Mouse (Mus musculus): ENCODE measurements around the gene Psma4.
"Not testable (repeated sequence)": the region's sequence is repeated elsewhere in the genome, so short reads cannot be mapped to it uniquely, and the experiment has no call there.

Gene Psma4

DNA sequence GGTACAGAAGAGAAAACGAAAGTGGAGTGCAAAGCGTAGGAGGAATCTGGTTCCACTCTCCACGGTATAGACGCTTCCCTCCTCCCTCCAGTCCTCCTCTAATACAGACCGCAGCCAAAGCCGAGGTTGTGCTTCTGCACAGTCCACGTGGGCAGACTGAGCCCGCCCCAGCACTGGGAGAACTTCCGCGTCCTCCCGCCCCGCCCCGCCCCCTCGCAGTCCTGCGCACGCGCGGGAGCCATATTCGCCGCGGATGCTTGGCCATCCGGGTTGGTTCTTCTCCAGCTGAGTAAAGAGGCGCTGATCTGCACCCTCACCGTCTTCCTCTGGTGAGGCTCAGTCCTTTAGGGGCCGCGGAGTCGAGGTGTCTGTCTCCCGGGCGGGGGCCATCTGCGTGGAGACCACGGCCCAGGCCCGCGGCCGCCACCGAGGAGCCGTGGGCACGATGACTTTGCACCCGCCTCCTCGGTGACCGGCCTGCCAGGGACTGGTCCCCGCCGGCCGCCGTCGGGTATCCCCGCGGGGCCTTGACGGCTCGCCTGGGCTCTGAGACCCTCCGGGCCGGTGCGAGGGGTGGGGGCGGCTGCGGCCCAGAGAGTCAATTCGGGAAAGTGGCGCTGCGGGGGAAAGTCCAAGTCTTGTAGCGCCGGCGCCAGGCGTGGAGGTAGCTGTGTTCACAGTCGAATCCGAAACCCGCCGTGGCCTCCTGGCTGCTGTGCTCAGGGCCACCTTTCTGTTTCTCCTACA lies at the start of gene Psma4, which contains the start of gene AY074887:
TSS of gene Psma4 (plus strand) at position 216 of the 747 bp plus-strand sequence.
TSS of gene AY074887 (minus strand) at position 424 of the 747 bp plus-strand sequence.
- DNase-seq (ENCODE audit: low read depth, low spot score) = peak; percentile 85

DNA sequence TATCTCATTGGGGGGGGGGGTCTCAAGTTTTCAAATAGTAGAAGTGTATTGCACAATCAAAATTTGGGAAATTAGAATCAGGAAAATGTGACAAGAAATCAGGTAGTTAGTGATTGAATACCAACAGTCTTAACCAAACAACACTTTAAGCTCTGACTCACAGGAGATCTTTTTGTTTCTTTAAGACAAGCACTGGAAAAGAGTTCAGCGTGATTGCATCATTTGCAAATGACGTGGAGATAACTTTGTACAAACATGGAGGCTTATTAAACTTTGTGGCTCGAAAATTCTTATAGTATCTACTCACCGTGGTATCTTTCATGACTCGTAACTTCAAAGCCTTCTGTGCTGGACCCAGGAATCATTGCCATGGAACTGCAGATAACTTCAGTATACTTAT lies 41.1 kb upstream of the Psma4 start:
- no peak for DNase-seq (ENCODE audit: low read depth, low spot score)

GRCm38 (mm10) chr9:54915576-54915975 lies 35.0 kb upstream of the Psma4 start:
- no peak for DNase-seq (ENCODE audit: low read depth, low spot score)

DNA sequence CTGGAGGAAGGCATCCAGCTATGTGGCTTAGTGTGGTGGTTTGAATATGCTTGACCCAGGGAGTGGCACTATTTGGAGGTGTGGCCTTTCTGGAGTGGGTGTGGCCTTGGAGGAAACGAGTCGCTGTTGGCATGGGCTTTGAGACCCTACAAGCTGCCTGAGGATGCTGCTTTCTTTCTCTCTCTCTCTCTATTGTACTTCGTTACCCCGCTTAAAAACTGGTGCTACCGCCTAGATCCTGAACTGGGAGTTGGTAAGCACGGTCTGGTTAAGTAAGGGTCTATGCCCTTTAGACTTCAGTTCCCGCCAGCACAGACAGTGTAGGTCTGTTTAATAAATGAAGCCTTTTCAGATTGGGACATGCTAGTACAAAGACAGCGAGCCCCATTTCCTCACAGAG lies 34.2 kb upstream of the Psma4 start:
- DNase-seq (ENCODE audit: low read depth, low spot score) = no peak

DNA sequence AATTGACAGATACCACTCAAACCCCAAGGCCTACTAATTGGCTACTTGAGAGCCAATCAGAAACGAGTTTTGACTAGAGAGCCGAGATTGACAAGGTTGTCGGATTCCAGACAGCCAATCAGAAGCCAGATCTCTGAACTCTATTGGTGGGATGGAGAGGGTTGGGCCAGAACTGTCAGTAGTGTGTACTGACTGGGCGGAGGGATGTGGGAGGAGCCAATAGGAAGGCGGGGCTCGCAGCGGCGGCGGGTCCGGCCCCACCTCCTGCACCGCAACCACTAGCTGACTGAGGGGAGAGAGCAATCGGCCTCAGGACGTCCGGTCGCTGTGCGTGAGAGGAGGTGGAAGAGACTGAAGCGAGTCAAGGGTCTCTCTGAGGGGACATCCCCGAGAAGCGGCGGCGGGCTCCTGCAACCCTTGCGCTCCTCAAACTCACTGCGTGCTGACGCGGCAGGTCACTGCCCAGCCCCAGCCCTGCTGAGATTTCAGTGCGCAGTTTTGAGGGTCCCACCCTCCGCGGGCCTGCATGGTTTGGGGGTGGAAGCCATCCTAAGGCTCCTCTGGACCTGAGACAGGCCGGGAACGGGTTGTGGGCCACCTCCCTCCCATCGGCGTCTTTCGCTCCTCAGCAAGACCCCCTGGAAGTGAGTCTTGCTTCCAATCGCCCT lies 33.4 kb upstream of the Psma4 start, which contains the start of gene Hykk:
TSS of gene Hykk (plus strand) at position 274 of the 668 bp plus-strand sequence.
- DNase-seq (ENCODE audit: low read depth, low spot score) = peak; percentile 8

- no peak for DNase-seq (ENCODE audit: low read depth, low spot score)
Measured at GRCm38 (mm10) chr9:54918191-54918590, 32.4 kb upstream of the Psma4 start.

- no peak for DNase-seq (ENCODE audit: low read depth, low spot score)
Measured at GRCm38 (mm10) chr9:54918781-54919180, 31.8 kb upstream of the Psma4 start.

GRCm38 (mm10) chr9:54919946-54920345 lies 30.6 kb upstream of the Psma4 start:
- no peak for DNase-seq (ENCODE audit: low read depth, low spot score)

- DNase-seq (ENCODE audit: low read depth, low spot score) = no peak
Measured at GRCm38 (mm10) chr9:54930741-54931140, 19.8 kb upstream of the Psma4 start.

- no peak for DNase-seq (ENCODE audit: low read depth, low spot score)
Measured at GRCm38 (mm10) chr9:54931765-54932164, 18.8 kb upstream of the Psma4 start.

DNA sequence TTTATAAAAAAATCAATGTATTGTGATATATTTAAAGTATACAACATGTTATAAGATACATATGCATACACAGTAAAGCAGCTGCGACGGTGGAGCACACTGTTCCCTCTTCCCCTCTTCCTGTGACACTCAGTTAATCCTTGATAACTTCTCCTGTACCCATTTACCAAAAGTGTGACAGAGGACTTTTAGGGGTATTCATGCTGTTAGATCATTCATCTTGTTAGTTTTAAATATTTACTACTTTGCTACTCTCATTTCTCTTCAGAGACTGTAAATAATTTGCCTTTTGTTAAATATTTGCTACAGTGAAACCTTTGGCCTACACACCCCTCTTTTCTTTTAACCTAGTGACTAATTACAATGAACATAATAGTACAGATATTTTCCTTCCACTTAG lies 18.2 kb upstream of the Psma4 start:
- DNase-seq (ENCODE audit: low read depth, low spot score) = no peak

GRCm38 (mm10) chr9:54942071-54942470 lies 8.5 kb upstream of the Psma4 start:
- no peak for DNase-seq (ENCODE audit: low read depth, low spot score)

DNA sequence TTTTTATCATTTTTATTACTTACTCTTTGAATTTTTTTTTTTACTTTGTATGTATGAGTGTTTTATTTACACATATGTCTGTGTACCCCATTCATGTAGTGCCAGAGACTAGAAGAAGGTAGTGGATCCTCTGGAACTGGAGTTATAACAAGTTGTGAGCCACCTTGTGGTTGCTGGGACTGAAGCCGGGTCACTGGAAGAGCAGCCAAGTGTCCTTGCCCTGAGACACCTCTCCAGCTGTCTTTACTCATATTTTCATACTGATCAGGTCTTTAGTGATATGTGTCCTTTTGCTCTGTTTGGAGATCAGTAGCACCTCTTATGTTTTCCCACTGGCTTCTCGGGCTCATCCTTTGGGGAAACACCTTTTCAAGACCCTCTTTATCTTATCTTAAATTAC lies 6.1 kb upstream of the Psma4 start:
- DNase-seq (ENCODE audit: low read depth, low spot score) = no peak

- DNase-seq (ENCODE audit: low read depth, low spot score) = no peak
Measured at GRCm38 (mm10) chr9:54946256-54946655, 4.3 kb upstream of the Psma4 start.

- DNase-seq (ENCODE audit: low read depth, low spot score) = no peak
Measured at GRCm38 (mm10) chr9:54949465-54949864, 1.1 kb upstream of the Psma4 start.

DNA sequence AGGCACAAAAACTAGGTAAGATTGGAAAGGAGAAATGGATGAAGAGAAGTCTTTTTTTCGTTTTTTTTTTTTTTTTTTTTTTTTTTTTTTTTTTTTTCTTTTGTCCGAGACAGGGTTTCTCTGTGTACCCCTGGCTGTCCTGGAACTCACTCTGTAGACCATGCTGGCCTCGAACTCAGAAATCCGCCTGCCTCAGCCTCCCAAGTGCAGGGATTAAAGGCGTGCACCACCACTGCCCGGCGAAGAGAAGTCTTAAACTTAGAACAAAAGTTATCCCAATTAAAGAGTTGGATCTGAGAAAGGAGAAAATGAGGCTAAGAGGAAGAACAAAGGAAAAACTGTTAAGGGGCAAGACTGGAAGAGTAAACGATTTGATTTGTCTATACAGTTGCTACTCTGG lies 428 bp upstream of the Psma4 start:
- DNase-seq (ENCODE audit: low read depth, low spot score) = not testable (repeated sequence)

DNA sequence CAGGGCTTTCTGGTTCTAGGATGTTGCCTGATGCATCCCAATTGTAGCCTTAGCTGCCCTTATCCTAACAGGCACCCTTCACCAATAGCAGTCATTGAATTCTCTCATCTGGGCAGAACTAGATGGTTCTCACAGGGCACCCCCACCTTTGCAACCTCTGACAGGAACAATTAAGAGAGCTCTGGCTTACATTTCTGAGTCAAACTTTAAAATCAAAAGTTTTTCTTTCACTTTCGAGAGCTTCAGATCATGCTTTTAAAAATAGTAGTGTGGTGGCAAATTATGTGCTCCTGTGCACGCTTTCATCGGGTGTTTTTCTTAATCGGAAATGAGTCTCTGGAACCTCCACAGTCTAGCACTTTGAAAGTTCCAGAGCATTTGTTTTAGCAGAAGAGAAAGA lies 10.5 kb downstream of the Psma4 start:
- DNase-seq (ENCODE audit: low read depth, low spot score) = no peak

GRCm38 (mm10) chr9:54963669-54964068 lies 13.1 kb downstream of the Psma4 start:
- DNase-seq (ENCODE audit: low read depth, low spot score) = no peak

- DNase-seq (ENCODE audit: low read depth, low spot score) = no peak
Measured at GRCm38 (mm10) chr9:54969972-54970637, 19.5 kb downstream of the Psma4 start.

- DNase-seq (ENCODE audit: low read depth, low spot score) = no peak
Measured at GRCm38 (mm10) chr9:54980674-54981073, 30.1 kb downstream of the Psma4 start, which contains the start of gene Chrna5. Gene Chrna5, plus strand, starts transcription at chr9:54980880.

GRCm38 (mm10) chr9:54981291-54982191 lies 31.0 kb downstream of the Psma4 start:
- no peak for DNase-seq (ENCODE audit: low read depth, low spot score)

All from brain, embryonic 18.5 days (tissue).